Mouse (Mus musculus) ES-E14 (cell line): ENCODE results near the gene Ppm1l. TPM values are rescaled to one million over a fixed set of nuclear protein-coding genes. Genes with fewer than 3 reads are reported as not detected.

Experiments used
- DNase-seq: peaks from one replicate; pipeline ENCODE4 v3.0.0-alpha.2; 2013; ENCODE audit warnings: low read depth, low spot score
- H3K27ac ChIP-seq: 2 replicates; pipeline ENCODE4 v1.5.1; 2012; ENCODE audit warnings: low read depth, mild to moderate bottlenecking, low read length, moderate library complexity, mixed read lengths; ENCODE audit not compliant: poor library complexity, insufficient read depth, severe bottlenecking
- H3K36me3 ChIP-seq: 2 replicates; pipeline ENCODE4 v1.6.1; 2012; ENCODE audit warnings: mild to moderate bottlenecking, low read length, moderate library complexity, mixed read lengths; ENCODE audit not compliant: control insufficient read depth, poor library complexity, insufficient read depth, severe bottlenecking
- H3K4me1 ChIP-seq, 2 experiments: fragments of 150-350 bp in 1 of 2; sonication (generic) in 1 of 2; 2 replicates each; pipeline ENCODE4 v1.6.1; 2012; ENCODE audit warnings: low read length in 2 of 2, mild to moderate bottlenecking in 1 of 2, mixed read lengths in 1 of 2; ENCODE audit not compliant: control insufficient read depth in 2 of 2, insufficient read depth in 2 of 2, poor library complexity in 1 of 2
- H3K4me3 ChIP-seq, 2 experiments: fragments of 150-350 bp in 1 of 2; sonication (generic) in 1 of 2; 2 replicates each; pipeline ENCODE4 v1.5.1; 2012; ENCODE audit warnings: low read length in 2 of 2, low read depth in 1 of 2, mild to moderate bottlenecking in 1 of 2, mixed read lengths in 1 of 2; ENCODE audit not compliant: insufficient read depth in 1 of 2, poor library complexity in 1 of 2, severe bottlenecking in 1 of 2
- H3K9ac ChIP-seq: 2 replicates; pipeline ENCODE4 v1.6.1; 2012; ENCODE audit warnings: low read depth, mild to moderate bottlenecking, low read length, mixed read lengths; ENCODE audit not compliant: poor library complexity, insufficient read depth, severe bottlenecking
- H3K9me3 ChIP-seq: fragments of 150-350 bp; sonication (generic); 2 replicates; pipeline ENCODE4 v1.6.1; 2012; ENCODE audit warnings: low read depth, mild to moderate bottlenecking, low read length; ENCODE audit not compliant: control insufficient read depth, insufficient read depth
- CHD2 ChIP-seq: IDR thresholded peaks from 2 replicates; pipeline ENCODE4 v1.6.1; 2014; ENCODE audit warnings: mild to moderate bottlenecking, low read depth, low read length, inconsistent platforms
- HCFC1 ChIP-seq: IDR thresholded peaks from 2 replicates; pipeline ENCODE4 v1.6.1; 2012; ENCODE audit warnings: low read length, inconsistent platforms, borderline replicate concordance; ENCODE audit not compliant: insufficient read depth
- MAFK ChIP-seq: IDR thresholded peaks from 2 replicates; pipeline ENCODE4 v1.6.1; 2014; ENCODE audit warnings: mild to moderate bottlenecking, low read depth, low read length, inconsistent platforms; ENCODE audit not compliant: insufficient read depth
- ZC3H11A ChIP-seq: IDR thresholded peaks from 2 replicates; pipeline ENCODE4 v1.6.1; 2012; ENCODE audit warnings: low read depth, mild to moderate bottlenecking, inconsistent platforms, low read length, borderline replicate concordance
- ZNF384 ChIP-seq: IDR thresholded peaks from 2 replicates; pipeline ENCODE4 v1.6.1; 2012; ENCODE audit warnings: low read depth, low read length, inconsistent platforms
- in situ Hi-C, 2 experiments: fragments of 600-800 bp; cut with MboI; formaldehyde crosslinking; loops; one replicate each; pipeline ENCODE4 v1.15.1; 2025; ENCODE audit warnings: low sequenced_read_pairs in 2 of 2, inconsistent platforms in 1 of 2; ENCODE audit not compliant: unreplicated experiment in 2 of 2
- total RNA-seq: library from RNA; depleted of rRNA; stranded (reverse); fragments of 300-350 nt; gene quantifications from 2 replicates; pipeline ENCODE4 v1.2.3, GENCODE M21; 2012

The Ppm1l gene
- total RNA-seq, 1 experiment = 5.6 TPM

GRCm38 (mm10) chr3:69278648-69279047 is 38.0 kb upstream of the Ppm1l start:
- TF ChIP-seq ZNF384 = no peak
- TF ChIP-seq CHD2 = no peak
- no peak for TF ChIP-seq HCFC1
- TF ChIP-seq MAFK = no peak
- no peak for TF ChIP-seq ZC3H11A
- no peaks in the 10 kb centered on the region for H3K36me3 ChIP-seq
- in situ Hi-C loops = no loop called here

GRCm38 (mm10) chr3:69282406-69282805 is 34.3 kb upstream of the Ppm1l start:
- H3K27ac ChIP-seq = no peak overlapping the region

More at GRCm38 (mm10) chr3:69278648-69279047, 38.0 kb upstream of the Ppm1l start:
- no peaks in the 10 kb centered on the region for H3K9me3 ChIP-seq
- H3K4me3 ChIP-seq = no peak overlapping the region
- DNase-seq = no peak
- H3K27ac ChIP-seq = no peak overlapping the region
- H3K9ac ChIP-seq = no peak overlapping the region
- H3K4me1 ChIP-seq = no peaks in the 10 kb centered on the region

GRCm38 (mm10) chr3:69283085-69283847 is 33.4 kb upstream of the Ppm1l start:
- H3K36me3 ChIP-seq = no peaks in the 10 kb centered on the region
- no peak overlapping the region for H3K9ac ChIP-seq
- H3K4me1 ChIP-seq = no peaks in the 10 kb centered on the region
- in situ Hi-C loops = no loop called here
- no peak overlapping the region for H3K4me3 ChIP-seq
- no peak for DNase-seq
- H3K9me3 ChIP-seq = no peaks in the 10 kb centered on the region
- no peak for TF ChIP-seq ZC3H11A
- TF ChIP-seq ZNF384 = no peak
- TF ChIP-seq MAFK = no peak
- no peak for TF ChIP-seq HCFC1
- TF ChIP-seq CHD2 = no peak
- no peak overlapping the region for H3K27ac ChIP-seq

More at GRCm38 (mm10) chr3:69282406-69282805, 34.3 kb upstream of the Ppm1l start:
- in situ Hi-C loops = no loop called here
- H3K9ac ChIP-seq = no peak overlapping the region
- no peaks in the 10 kb centered on the region for H3K36me3 ChIP-seq
- H3K9me3 ChIP-seq = no peaks in the 10 kb centered on the region
- no peak for DNase-seq
- no peak overlapping the region for H3K4me3 ChIP-seq
- no peaks in the 10 kb centered on the region for H3K4me1 ChIP-seq
- no peak for TF ChIP-seq ZC3H11A
- TF ChIP-seq HCFC1 = no peak
- no peak for TF ChIP-seq MAFK
- no peak for TF ChIP-seq ZNF384
- no peak for TF ChIP-seq CHD2

GRCm38 (mm10) chr3:69289833-69290232 is 26.8 kb upstream of the Ppm1l start:
- no peaks in the 10 kb centered on the region for H3K9me3 ChIP-seq

GRCm38 (mm10) chr3:69290294-69290693 is 26.4 kb upstream of the Ppm1l start:
- no peaks in the 10 kb centered on the region for H3K36me3 ChIP-seq
- no peak for TF ChIP-seq MAFK
- TF ChIP-seq HCFC1 = no peak
- no peak for TF ChIP-seq CHD2
- TF ChIP-seq ZC3H11A = no peak
- TF ChIP-seq ZNF384 = no peak

More at GRCm38 (mm10) chr3:69289833-69290232, 26.8 kb upstream of the Ppm1l start:
- H3K4me3 ChIP-seq = no peak overlapping the region
- no peak overlapping the region for H3K9ac ChIP-seq
- DNase-seq = no peak
- in situ Hi-C loops = no loop called here
- no peaks in the 10 kb centered on the region for H3K36me3 ChIP-seq
- TF ChIP-seq HCFC1 (no peak), MAFK (no peak), ZNF384 (no peak), CHD2 (no peak), ZC3H11A (no peak)
- no peaks in the 10 kb centered on the region for H3K4me1 ChIP-seq
- no peak overlapping the region for H3K27ac ChIP-seq

More at GRCm38 (mm10) chr3:69290294-69290693, 26.4 kb upstream of the Ppm1l start:
- no peak overlapping the region for H3K4me3 ChIP-seq
- no peak for DNase-seq
- no peak overlapping the region for H3K9ac ChIP-seq
- no peaks in the 10 kb centered on the region for H3K9me3 ChIP-seq
- H3K27ac ChIP-seq = no peak overlapping the region
- H3K4me1 ChIP-seq = no peaks in the 10 kb centered on the region
- in situ Hi-C loops = no loop called here
